Mouse (Mus musculus): Measurements from ENCODE around the gene Trhde.

DNA sequence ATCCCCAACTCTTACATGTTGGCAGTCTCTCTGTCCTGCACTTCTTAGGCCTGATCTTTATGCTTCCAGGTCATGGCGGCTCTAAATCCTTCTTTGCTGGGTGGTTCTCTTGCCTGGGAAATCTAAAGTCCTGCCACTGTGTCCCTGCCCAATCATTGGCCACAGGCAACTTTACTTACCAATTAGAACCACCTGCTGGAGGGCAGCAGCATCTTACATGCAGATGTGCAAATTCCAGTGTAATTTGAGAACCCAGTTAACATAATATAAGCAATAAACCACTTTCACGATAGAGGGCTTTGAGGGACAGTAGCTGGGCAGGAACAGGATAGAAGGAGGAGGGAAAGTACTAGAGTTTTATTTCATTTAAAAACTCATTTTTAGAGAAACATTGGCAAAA lies 439.5 kb downstream of the Trhde start:
- TF ChIP-seq CTCF (IDR thresholded peaks at IDR 0.05; ENCODE audit: low read depth, low read length) = no peak
- TF ChIP-seq POLR2A (IDR thresholded peaks at IDR 0.05; ENCODE audit: borderline replicate concordance, low read depth, low read length) = no peak

Data from bone marrow macrophage, adult 2 months (primary cell).